Mouse (Mus musculus) layer of hippocampus, postnatal 10 days (tissue): Measurements from ENCODE around the gene Clcn6. TPM values are rescaled to one million over a fixed set of nuclear protein-coding genes. Genes with fewer than 3 reads are reported as not detected.
A peak's percentile ranks its signal among the peaks of the same experiment; 100 is the strongest.

Experiments
- DNase-seq, 2 experiments: peaks; one replicate each; pipeline ENCODE4 v3.0.0; 2021; ENCODE audit warnings: low spot score in 2 of 2
- long read RNA-seq: library from polyadenylated mRNA; stranded (forward); transcript quantifications from one replicate; pipeline ENCODE4 v2.0.0, GENCODE M21; 2023
- total RNA-seq, 2 experiments: library from RNA; stranded (reverse); gene quantifications; 2 replicates each; pipeline ENCODE4 v1.2.3; 2021

Clcn6 gene
- 10 to 100 TPM; 67.8 to 70.3 TPM for total RNA-seq
- long read RNA-seq, partial matches to known transcripts = 1 of 64 reads
- long read RNA-seq, other reads (novel, unspliced or antisense) = 61 of 64 reads

DNA sequence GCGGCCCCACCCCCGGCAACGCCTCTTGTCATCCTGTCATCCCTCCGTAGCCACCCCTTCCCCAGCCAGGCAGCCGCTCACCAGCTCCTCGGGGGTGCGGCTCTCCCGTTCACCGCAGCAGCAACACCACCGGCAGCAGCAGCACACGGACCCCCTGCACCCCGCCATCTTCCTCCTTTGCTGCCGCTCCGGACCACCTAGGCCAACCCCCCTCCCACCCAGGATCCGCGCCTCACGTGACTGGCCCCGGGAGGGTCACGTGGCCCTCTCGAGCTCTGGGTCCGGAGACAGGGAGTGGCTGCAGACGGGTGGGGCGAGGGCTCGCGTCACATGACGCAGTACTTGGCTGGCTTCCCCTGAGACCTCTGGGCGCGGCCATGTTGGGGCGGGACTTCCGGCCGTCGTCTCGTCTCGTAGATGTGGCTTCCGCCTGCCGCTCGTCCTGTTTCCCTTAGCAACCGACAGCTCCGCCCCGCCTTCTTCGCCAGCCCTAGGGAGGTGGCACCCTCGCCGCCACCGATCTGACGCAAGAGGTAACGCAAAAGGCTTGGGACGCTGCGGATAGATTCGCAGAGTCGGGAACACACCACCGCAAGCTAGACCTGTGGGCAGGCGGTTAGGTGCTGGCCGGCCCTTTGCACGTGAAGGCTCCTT, at the start of gene Clcn6, which contains the start of gene Mthfr:
Gene Clcn6 (minus strand): TSS at position 222 of the 654 bp plus-strand sequence.
Gene Mthfr (plus strand): TSS at position 478 of the 654 bp plus-strand sequence.
- peak; percentile 100 for DNase-seq

DNA sequence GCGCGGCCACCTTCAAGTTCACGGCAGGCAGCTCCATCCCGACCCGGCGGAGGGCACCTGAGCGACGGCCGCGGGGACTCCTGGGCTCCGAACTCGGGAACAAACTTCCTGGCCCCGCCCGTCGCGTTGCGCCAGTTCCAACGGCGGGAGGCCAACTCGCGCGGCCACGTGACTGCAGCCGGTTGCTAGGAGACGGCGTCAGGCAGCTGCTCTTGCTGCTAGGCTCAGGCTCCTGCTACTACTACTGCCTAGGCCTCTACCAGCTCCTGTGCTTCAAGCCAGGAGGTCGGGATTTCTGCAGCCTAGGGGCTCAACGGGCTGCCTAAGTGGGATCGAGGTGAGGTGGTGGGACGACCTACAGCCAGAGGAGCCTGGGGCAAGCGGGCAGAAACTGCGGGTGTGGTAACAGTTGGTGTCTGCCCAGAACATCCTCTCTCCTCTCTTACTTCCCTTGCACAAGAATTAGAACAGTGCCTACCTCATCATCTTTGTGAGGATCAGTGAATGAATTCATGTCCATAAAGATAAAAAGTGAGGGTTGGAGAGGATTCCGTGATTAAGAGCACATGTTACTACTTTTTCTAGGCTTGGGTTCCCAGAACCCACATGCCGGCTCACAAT, 49.4 kb upstream of the Clcn6 start, which contains the start of gene Agtrap:
Gene Agtrap (minus strand): TSS at position 125 of the 621 bp plus-strand sequence.
- peak; percentile 93 to 95 for DNase-seq

DNA sequence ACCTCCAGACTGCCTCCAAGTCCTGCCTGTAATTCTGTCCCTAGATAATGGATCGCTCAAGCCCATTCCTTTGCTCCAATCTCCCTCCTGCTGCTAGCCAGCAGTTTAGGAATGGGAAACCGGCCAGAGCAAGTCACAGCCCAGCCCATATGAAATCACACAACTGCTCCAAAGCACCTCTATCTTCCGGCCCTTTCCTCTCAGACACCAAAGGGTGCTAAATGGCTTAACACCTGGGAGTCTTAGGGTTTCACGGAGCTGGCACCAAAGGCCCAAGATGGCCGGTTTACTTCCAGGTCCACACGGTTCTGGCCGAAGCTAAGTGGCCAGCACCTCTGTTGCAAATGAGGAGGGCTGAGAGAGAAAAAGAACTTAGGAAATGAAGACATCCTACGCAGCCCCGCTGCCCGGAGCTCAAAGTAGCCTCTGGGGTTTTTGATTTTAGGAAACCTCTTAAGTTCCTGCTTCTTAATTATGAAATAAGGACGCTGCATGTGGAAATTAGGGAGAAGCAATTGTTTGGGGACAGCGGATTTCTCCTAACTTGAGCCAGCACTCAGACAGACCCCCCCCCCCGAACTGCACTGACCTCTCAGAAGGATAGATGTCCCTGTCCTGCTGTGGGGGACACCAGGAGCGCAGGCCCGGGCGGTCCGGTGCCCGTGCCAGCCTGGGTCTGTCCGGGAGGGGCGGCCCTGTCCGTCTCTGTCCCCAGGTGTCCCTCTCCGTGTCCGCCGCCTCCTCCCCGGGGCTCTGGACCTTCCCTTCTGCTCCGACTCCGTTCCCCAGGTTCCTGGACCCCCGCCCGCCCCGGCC, 48.7 kb upstream of the Clcn6 start:
- DNase-seq = no peak

DNA sequence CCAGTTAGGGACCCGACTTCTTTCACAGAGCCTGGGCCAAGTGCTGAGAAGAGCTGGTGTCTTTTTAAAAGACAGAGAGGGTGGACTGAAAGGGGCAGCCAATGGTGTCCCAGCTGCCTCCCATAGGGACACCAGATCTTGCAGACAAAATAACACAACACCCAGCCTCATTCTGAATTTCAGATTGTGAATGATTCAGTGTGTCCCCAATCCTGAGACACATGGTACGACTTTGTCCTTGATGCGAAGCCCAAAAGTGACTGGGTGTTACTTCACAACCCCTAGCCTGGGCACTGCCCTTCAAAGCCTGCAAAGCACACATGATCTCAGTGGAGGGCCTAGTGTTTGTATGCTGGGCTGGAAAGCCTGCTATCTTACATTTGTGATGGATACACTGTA, 47.3 kb upstream of the Clcn6 start:
- DNase-seq = no peak

DNA sequence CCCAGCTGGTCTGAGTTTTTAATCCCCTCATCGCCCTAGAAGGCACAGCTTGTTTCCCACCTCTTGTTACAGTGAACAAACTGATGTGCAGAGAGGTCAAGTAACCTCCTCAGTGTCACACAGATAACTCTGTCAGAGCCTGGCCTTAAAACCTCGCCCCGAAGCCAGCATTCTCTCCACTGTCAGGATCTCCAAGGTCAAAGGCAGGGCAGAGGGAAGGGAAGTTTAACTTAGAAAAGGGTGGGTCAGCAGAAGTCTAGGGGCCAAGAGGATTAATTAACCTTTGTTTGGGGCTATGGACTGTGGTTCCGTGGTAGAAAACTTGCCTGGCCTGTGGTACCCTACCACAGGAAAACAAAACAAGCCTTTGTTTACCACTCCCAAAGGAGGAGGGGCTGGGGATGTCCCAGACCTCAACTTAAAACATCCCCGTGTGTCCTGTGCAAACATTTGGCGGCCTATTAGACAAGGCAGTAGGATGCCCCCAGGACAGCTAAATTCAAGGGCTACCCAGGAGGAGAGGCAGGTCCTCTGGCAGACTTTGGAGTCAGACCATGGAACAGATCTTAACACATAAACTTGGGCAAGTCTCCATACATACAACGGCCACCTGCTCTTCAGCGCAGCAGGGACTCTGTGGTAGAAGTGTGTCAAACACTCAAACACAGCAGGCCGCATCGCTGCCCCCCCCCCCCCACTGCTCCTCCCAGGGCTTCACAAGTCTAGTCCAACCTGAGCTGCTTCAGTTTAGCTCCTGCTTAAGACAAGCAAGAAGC, 46.7 kb upstream of the Clcn6 start:
- no peak for DNase-seq

DNA sequence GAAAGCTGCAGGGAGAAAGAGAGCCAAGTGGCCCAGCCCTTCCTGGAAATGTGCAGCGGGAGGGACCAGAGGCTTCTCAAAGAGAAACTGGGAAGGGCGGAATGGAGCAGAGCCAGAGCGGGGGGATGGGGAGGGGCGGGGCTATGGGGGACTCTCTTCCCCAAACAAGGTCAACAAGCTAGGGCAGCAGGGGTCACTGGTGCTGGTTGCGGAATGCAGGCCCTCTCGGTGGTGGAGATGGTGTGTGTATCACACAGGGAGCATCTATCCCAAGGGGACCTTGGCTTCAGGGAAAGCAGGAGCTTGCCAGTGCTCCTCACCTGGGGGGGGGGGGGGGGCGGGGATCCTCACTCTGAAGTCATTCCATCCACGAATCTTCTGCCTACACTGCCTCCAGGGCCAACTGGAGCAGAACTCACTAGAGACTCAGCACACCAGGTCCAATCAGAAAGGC, 45.7 kb upstream of the Clcn6 start:
- no peak for DNase-seq

DNA sequence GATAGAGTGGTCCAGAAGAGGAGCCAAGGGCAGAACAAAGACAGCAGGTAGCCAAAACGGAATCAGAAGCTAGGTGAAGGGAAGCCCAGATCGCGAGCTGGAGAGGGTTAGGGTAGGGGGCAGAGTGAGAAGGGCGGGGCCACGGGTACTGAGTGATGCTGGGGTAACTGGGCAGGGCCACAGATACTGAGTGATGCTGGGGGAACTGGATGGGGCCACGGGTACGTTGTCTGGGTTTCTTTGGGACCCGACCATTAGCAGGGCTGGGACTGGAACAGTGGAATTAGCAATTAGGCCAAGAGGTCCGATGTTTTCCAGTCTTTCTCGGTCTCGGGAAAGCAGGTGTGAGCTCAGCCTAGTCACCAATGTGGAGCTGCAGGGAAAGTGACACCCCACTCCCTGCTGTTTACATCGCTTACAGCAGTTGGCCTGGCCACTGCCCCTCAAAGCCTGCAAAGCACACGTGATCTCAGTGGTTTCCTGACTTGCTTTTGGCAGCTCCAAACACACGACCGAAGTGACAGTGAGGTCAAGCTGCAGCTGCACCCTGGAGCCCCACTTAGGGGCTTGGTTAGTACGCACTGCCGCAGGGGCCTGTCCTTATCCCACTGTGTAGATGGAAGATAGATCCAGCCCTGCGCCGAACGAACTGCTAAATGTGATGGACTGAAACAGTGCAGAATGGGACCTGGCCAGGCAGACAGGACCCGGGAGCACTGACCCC, 44.7 kb upstream of the Clcn6 start:
- no peak for DNase-seq

DNA sequence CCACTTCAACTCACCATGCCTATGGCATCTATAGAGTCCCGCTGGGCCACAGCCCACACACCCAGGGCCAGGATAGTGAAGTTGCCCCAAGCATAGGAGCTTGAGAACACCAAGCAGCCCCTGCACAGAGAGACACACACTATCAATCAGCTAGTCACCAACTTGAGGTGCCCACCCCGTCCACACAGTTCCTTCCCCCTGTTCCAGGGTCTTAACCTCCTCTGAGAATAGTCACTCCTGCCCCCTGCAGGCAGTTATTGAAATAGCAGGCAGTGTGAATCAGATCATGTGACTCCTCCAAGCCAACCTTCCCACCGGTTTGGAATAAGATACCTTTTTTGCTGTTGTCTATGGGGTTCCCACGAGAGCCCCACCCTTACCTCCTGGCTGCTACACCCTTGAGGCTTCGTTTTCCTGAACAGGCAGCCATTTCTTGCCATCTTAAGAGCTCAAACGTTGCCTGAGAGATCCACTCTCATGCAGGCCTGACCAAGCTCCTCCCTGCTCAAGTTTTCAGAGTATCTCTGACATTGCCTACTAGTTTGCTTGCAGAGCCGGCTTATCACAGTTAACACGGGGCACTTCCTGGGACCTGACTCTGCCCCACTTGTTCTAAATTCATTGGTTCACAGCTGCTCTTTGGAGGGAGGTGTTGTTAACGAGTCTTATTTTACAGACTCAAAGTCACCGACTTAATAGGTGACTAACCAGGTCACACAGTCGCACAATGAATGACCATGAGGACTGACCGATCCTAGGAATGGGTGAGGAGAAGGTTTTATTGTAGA, 43.8 kb upstream of the Clcn6 start:
- peak; percentile 77 to 79 for DNase-seq

DNA sequence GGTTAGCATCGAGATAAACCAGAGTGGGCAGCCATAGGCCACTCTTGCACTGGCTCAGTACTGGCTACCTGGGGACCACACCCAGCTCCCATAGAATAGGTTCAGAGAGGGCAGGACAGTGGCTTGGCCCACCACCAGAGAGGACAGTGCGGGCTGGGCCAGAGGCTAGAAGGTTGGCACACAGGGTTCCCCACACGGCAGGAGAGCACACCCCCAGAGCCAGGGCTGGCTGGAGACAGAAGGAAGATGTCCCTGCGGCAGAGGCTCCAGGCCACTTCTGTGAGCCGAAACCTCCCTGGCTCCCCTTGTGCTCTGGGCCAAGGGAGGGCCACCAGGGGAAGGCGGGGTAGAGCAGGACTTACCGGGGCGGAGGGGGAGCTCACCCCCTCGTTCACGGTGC, 42.6 kb upstream of the Clcn6 start:
- no peak for DNase-seq

DNA sequence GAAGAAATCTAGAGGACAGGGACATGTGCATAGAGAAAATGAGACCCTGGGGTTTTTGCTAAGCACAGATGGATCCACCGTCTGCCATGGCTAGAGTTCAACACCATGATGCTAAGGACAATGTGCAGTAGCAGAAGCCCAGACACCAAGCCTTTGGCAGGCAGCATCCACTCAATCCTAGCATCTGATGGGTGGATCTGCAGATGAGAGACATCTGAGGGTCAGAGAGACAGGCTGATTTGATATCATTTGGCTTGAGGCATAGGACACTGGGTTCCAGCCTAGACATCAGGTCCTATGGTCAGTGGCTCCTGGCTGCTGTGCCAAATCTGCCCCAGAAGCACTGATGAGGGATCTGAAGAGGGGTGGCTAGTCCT, 42.0 kb upstream of the Clcn6 start:
- no peak for DNase-seq

DNA sequence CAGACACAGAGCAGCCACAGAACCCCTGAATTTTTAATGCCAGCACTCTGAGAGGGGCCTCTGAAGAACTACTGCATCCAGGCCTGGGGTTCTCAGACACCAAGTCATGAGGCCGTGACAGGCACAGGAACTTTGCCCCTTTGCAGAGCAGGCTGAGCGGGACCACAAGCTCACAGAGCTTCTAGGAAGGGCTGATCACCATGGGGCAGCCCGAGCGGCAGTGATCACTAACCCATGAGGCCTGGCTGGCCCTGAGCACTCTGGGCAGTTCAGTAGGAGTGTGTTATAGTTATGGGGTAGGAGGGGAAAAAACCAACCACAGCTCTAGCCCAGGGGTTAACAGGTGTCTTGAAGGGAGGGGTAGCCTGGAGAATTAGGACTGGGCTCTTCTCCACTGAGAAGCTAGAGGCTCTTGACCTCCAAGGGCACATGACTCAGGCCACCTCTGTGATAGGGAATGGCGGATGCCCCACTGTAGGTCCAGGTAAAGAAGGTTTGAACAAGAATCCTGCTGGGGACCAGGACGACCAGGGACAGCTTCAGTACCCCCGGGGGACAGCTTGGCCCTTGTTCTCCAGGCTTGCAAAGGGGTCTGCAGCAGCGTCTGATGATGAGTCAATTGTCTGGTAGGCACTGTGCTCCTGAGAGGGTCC, 41.4 kb upstream of the Clcn6 start:
- DNase-seq = no peak

DNA sequence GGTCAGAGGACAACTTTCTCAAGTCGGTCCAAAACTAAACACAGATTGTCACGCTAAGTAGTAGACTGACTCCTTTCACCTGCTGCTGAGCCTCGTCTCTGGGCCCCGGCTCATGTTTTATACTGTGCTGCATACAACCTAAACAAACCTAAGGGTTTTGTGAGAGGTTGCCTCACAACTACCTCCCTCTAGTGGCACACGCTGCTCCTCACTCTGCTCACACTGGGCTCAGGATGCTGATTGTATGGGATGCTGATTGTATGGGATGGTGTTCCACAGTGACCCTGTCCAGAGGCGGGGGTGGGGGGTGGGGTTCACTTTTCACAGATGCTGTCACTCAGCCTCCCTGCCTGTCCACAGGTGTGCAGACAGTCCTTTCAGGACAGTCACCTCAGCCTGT, 40.6 kb upstream of the Clcn6 start:
- no peak for DNase-seq

DNA sequence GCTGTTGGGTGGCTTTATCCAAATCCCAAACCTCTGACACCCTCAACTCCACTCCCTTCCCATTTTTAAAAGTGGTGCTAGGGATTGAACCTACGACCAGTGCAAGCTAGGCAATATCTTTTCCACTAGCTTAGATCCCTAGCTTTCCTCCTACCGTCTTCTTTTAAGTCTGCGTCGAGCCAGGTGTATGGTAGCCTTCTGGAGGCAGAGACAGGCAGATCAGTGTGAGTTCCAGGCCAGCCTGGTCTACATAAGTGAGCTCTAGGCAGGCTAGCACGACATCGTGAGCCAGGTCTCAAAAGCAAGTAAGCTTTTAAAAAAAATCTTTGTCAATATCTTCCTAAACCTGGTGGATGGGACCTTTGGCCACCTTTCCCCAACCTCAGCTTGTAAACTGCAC, 37.3 kb upstream of the Clcn6 start:
- no peak for DNase-seq

DNA sequence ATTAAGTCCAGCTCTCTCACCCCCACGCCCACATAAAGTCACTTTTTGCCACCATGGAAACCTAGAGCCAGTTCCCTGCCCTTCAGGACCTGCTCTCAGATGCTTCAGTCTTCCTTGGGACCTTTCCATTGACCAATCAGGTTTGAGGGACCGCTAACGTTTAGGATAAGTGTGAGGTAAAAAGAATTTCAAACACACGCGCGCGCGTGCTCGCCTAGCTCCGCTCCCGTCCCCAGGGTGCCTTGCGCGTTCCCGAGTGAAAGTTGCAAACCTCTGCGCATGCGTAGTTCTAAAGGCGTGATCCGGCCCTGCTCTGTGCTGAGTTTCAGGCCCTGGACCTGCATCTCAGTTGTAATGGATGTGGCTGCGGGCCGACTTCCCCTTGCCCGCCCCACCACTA, 36.6 kb upstream of the Clcn6 start:
- peak; percentile 62 to 75 for DNase-seq

DNA sequence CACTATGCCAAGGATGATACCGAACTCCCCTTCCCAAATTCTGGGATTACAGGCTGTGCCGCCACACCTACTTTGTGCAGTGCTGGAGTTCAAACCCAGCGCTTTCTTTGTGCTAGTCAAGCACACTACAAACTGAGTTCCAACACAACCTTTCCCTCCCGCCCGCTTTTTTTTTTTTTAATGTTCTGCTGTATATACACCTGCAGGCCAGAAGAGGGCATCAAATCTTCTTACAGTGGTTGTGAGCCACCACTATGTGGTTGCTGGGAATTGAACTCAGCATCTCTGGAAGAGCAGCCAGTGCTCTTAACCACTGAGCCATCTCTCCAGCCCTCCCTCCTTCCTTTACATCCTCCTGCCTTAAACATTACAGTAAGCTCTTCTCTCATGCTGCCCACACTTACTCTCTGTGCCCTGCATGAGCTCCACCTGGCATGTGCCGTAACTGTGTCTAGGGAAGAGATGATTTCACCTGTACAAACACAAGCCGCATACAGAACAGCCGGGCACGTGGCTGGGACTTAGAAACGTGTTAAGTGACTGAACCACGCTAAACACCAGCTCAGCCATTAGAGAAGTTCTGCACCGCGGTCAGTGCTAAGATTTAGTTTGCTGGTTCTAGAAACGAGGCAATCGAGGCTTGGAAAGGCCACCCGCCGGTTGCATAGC, 36.0 kb upstream of the Clcn6 start:
- no peak for DNase-seq

DNA sequence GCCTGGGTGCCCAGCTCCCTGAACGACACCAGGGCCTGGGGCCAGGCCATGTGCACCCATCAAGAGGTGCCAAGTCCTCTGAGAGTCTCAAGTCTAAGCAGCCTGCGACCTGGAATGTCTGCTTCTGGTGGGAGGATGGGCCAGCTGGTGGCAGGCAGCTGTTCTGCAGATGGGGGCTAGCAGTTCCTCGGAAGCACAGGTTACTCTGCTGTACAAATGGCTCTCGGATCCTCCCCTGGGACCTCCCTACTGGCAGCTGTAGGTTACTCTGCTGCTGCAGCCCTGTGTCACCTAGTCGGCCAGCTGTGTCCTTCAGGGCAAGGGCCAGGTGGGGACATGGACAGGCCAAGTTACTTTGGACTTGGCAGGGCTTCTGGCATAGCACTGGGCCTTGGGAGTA, 32.9 kb upstream of the Clcn6 start:
- no peak for DNase-seq

DNA sequence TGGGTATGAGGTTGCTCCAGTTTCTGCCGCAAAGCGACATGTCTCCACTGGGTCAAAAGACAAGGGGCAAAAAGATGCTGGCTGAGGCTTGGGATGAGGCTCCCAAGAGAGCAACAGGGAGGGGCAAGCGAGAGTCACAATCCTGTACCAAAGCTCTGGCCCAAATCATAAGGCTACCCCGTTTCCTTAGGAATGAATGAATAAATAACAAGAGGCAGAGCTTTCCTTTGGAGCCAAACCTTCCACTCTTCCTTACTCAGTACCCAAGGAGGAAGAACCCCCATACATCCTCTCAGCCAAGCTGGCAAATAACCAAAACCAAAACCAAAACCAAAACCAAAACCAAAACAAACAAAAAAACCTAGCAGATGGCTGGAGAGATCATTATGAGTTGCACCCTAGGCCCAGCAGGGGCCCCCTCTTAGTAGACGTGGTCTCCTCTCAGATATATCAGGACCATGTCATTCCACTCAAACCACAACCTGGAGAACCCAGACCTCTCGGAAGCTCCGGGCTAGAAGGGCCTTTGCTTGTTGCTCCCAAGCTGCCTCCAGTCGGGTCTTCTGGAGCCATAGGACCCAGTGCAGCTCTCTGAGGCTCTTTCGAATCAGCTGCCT, 31.1 kb upstream of the Clcn6 start:
- DNase-seq = no peak

DNA sequence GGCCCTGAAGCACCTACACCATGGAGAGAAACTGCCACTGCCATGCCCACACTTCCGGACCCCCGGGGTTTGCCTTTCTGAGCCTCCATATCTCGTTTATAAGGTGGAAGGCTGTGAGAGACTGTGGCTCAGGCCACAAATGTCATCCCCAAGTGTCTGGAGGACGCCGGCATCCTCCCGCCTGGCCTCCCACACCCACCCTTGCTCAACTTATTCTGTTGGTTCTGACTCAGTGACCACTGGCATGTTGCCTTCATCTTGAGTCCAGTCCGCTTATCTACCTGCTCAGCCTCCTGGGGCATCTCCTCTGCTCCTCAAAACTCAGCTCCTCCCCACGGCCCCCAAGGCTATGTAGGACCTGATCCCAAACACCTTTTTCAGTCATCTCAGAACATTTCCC, 28.7 kb upstream of the Clcn6 start:
- no peak for DNase-seq
